Mouse (Mus musculus) neural tube, embryonic 12.5 days (tissue): ENCODE measurements around the gene Cald1. TPM values are rescaled to one million over a fixed set of nuclear protein-coding genes. Genes with fewer than 3 reads are reported as not detected.

Source experiments
- ATAC-seq: fragments of 200-750 bp; cut with Nextera tagmentation; 2 replicates; pipeline ENCODE4 v1.8.0; 2017; ENCODE audit warnings: low read depth, mild to moderate bottlenecking, moderate TSS enrichment, moderate library complexity; ENCODE audit not compliant: low FRiP score
- H3K27ac ChIP-seq: fragments of 300-500 bp; sonication (generic); 2 replicates; pipeline ENCODE4 v1.5.1; 2016
- H3K27me3 ChIP-seq: fragments of 300-500 bp; sonication (generic); replicated peaks from 2 replicates; pipeline ENCODE4 v1.6.1; 2016; ENCODE audit warnings: mild to moderate bottlenecking
- H3K36me3 ChIP-seq: fragments of 300-500 bp; sonication (generic); 2 replicates; pipeline ENCODE4 v1.6.1; 2016; ENCODE audit warnings: mild to moderate bottlenecking
- H3K4me1 ChIP-seq: fragments of 300-500 bp; sonication (generic); 2 replicates; pipeline ENCODE4 v1.6.1; 2016
- H3K4me2 ChIP-seq: fragments of 300-500 bp; sonication (generic); replicated peaks from 2 replicates; pipeline ENCODE4 v1.6.1; 2016; ENCODE audit warnings: mild to moderate bottlenecking
- H3K4me3 ChIP-seq: fragments of 300-500 bp; sonication (generic); 2 replicates; pipeline ENCODE4 v1.5.1; 2016
- H3K9ac ChIP-seq: fragments of 300-500 bp; sonication (generic); 2 replicates; pipeline ENCODE4 v1.6.1; 2016; ENCODE audit warnings: mild to moderate bottlenecking
- H3K9me3 ChIP-seq: fragments of 300-500 bp; sonication (generic); 2 replicates; pipeline ENCODE4 v1.6.1; 2016; ENCODE audit warnings: mild to moderate bottlenecking
- WGBS: fragments of 180-500 bp; shearing (Covaris S2); methylation state at CpG from one replicate; pipeline ENCODE4 v1.1.7; 2016; 5-methylcytosine and 5-hydroxymethylcytosine counted together
- polyA plus RNA-seq: library from polyadenylated mRNA; unstranded; fragments of >200 nt; fragmentation: Nextera tagmentation; extraction: Ambion mirVana; gene quantifications from 2 replicates; pipeline ENCODE4 v1.2.1, GENCODE M21; 2016

Cald1 gene
- polyA plus RNA-seq, 1 experiment from 2014 or later = 90.0 TPM

GRCm38 (mm10) chr6:34620242-34620641, 21.9 kb downstream of the Cald1 start:
- no peak for ATAC-seq
- Histone ChIP-seq H3K4me1 (no peaks in the 10 kb centered on the region), H3K9ac (no peak overlapping the region), H3K4me2 (no peak overlapping the region), H3K27me3 (no peaks in the 10 kb centered on the region), H3K27ac (no peak overlapping the region), H3K4me3 (no peak overlapping the region), H3K36me3 (no peaks in the 10 kb centered on the region), H3K9me3 (no peaks in the 10 kb centered on the region)
- 66% methylated on average over 1 of the region's 1 CpGs for WGBS

GRCm38 (mm10) chr6:34622865-34623264, 24.6 kb downstream of the Cald1 start:
- Histone ChIP-seq H3K4me2 (no peak overlapping the region), H3K36me3 (no peaks in the 10 kb centered on the region), H3K4me3 (no peak overlapping the region), H3K9me3 (no peaks in the 10 kb centered on the region), H3K9ac (no peak overlapping the region), H3K27me3 (no peaks in the 10 kb centered on the region), H3K27ac (no peak overlapping the region), H3K4me1 (no peaks in the 10 kb centered on the region)
- ATAC-seq = no peak
- 85% methylated on average over 6 of the region's 6 CpGs for WGBS

- Histone ChIP-seq H3K4me3 (no peak overlapping the region), H3K9ac (no peak overlapping the region), H3K36me3 (no peaks in the 10 kb centered on the region), H3K4me2 (no peak overlapping the region), H3K27ac (no peak overlapping the region), H3K4me1 (no peaks in the 10 kb centered on the region), H3K27me3 (no peaks in the 10 kb centered on the region), H3K9me3 (no peaks in the 10 kb centered on the region)
- 77% methylated on average over 7 of the region's 7 CpGs for whole genome bisulfite sequencing
- ATAC-seq = no peak
These were observed 25.0 kb downstream of the Cald1 start for GRCm38 (mm10) chr6:34623290-34623689.

- no peaks in the 10 kb centered on the region for H3K9me3 ChIP-seq
- WGBS = 83% methylated on average over 3 of the region's 3 CpGs
- H3K27me3 ChIP-seq = no peaks in the 10 kb centered on the region
- no peak overlapping the region for H3K27ac ChIP-seq
- H3K4me3 ChIP-seq = no peak overlapping the region
- H3K36me3 ChIP-seq = no peaks in the 10 kb centered on the region
- no peak overlapping the region for H3K4me2 ChIP-seq
- no peaks in the 10 kb centered on the region for H3K4me1 ChIP-seq
- ATAC-seq = no peak
- H3K9ac ChIP-seq = no peak overlapping the region
These were observed 26.2 kb downstream of the Cald1 start for GRCm38 (mm10) chr6:34624536-34624935.

GRCm38 (mm10) chr6:34626586-34627245, 28.4 kb downstream of the Cald1 start:
- WGBS = 85% methylated on average over 8 of the region's 8 CpGs
- no peak for ATAC-seq

GRCm38 (mm10) chr6:34628131-34628530, 29.8 kb downstream of the Cald1 start:
- H3K27me3 ChIP-seq = no peaks in the 10 kb centered on the region
- no peaks in the 10 kb centered on the region for H3K9me3 ChIP-seq
- no peak overlapping the region for H3K4me3 ChIP-seq
- no peaks in the 10 kb centered on the region for H3K4me1 ChIP-seq
- H3K27ac ChIP-seq = no peak overlapping the region
- H3K9ac ChIP-seq = no peak overlapping the region
- no peak overlapping the region for H3K4me2 ChIP-seq
- WGBS = 52% methylated on average over 1 of the region's 1 CpGs
- H3K36me3 ChIP-seq = no peaks in the 10 kb centered on the region
- no peak for ATAC-seq

More at GRCm38 (mm10) chr6:34626586-34627245, 28.4 kb downstream of the Cald1 start:
- no peaks in the 10 kb centered on the region for H3K27me3 ChIP-seq
- H3K4me2 ChIP-seq = no peak overlapping the region
- no peak overlapping the region for H3K9ac ChIP-seq
- H3K4me3 ChIP-seq = no peak overlapping the region
- no peaks in the 10 kb centered on the region for H3K4me1 ChIP-seq
- H3K9me3 ChIP-seq = no peaks in the 10 kb centered on the region
- no peaks in the 10 kb centered on the region for H3K36me3 ChIP-seq
- H3K27ac ChIP-seq = no peak overlapping the region

- Histone ChIP-seq H3K9ac (no peak overlapping the region), H3K4me3 (no peak overlapping the region), H3K9me3 (no peaks in the 10 kb centered on the region), H3K27me3 (no peaks in the 10 kb centered on the region), H3K36me3 (no peaks in the 10 kb centered on the region), H3K4me1 (peaks cover 4% of the 10 kb centered on the region; the same call in 1 of the 2 replicates), H3K4me2 (no peak overlapping the region), H3K27ac (no peak overlapping the region)
- no peak for ATAC-seq
- WGBS = 83% methylated on average over 3 of the region's 3 CpGs
These were observed 35.5 kb downstream of the Cald1 start for GRCm38 (mm10) chr6:34633776-34634175.

GRCm38 (mm10) chr6:34637588-34638438, 39.5 kb downstream of the Cald1 start:
- no peaks in the 10 kb centered on the region for H3K27me3 ChIP-seq
- no peak overlapping the region for H3K27ac ChIP-seq
- no peak overlapping the region for H3K4me3 ChIP-seq
- no peak overlapping the region for H3K4me2 ChIP-seq
- H3K9me3 ChIP-seq = no peaks in the 10 kb centered on the region
- H3K9ac ChIP-seq = no peak overlapping the region
- no peak for ATAC-seq
- WGBS = 59% methylated on average over 10 of the region's 10 CpGs
- peaks cover 4% of the 10 kb centered on the region; the same call in 1 of the 2 replicates for H3K4me1 ChIP-seq
- no peaks in the 10 kb centered on the region for H3K36me3 ChIP-seq

GRCm38 (mm10) chr6:34638667-34639066, 40.4 kb downstream of the Cald1 start:
- no peak overlapping the region for H3K4me3 ChIP-seq
- no peak overlapping the region for H3K9ac ChIP-seq
- H3K27me3 ChIP-seq = no peaks in the 10 kb centered on the region
- no peaks in the 10 kb centered on the region for H3K9me3 ChIP-seq
- no peak for ATAC-seq
- 47% methylated on average over 2 of the region's 2 CpGs for WGBS
- H3K4me2 ChIP-seq = no peak overlapping the region
- H3K4me1 ChIP-seq = peaks cover 4% of the 10 kb centered on the region; the same call in 1 of the 2 replicates
- H3K36me3 ChIP-seq = no peaks in the 10 kb centered on the region
- H3K27ac ChIP-seq = no peak overlapping the region

- WGBS = 75% methylated on average over 9 of the region's 9 CpGs
- Histone ChIP-seq H3K9ac (no peak overlapping the region), H3K4me3 (no peak overlapping the region), H3K4me1 (peaks cover 4% of the 10 kb centered on the region; the same call in 1 of the 2 replicates), H3K27ac (no peak overlapping the region), H3K36me3 (no peaks in the 10 kb centered on the region), H3K4me2 (no peak overlapping the region), H3K9me3 (no peaks in the 10 kb centered on the region), H3K27me3 (no peaks in the 10 kb centered on the region)
- ATAC-seq = no peak
These were observed 41.9 kb downstream of the Cald1 start for GRCm38 (mm10) chr6:34640226-34640625.

GRCm38 (mm10) chr6:34641081-34641480, 42.8 kb downstream of the Cald1 start:
- no peak overlapping the region for H3K9ac ChIP-seq

GRCm38 (mm10) chr6:34642075-34642547, 43.8 kb downstream of the Cald1 start:
- no peak overlapping the region for H3K27ac ChIP-seq
- 85% methylated on average over 5 of the region's 5 CpGs for WGBS
- ATAC-seq = no peak
- no peak overlapping the region for H3K4me2 ChIP-seq
- H3K9me3 ChIP-seq = no peaks in the 10 kb centered on the region
- H3K27me3 ChIP-seq = no peaks in the 10 kb centered on the region
- H3K36me3 ChIP-seq = no peaks in the 10 kb centered on the region
- H3K9ac ChIP-seq = no peak overlapping the region
- peaks cover 4% of the 10 kb centered on the region; the same call in 1 of the 2 replicates for H3K4me1 ChIP-seq
- no peak overlapping the region for H3K4me3 ChIP-seq

More at GRCm38 (mm10) chr6:34641081-34641480, 42.8 kb downstream of the Cald1 start:
- Histone ChIP-seq H3K36me3 (no peaks in the 10 kb centered on the region), H3K4me2 (no peak overlapping the region), H3K4me1 (peaks cover 4% of the 10 kb centered on the region; the same call in 1 of the 2 replicates), H3K27me3 (no peaks in the 10 kb centered on the region), H3K27ac (no peak overlapping the region), H3K4me3 (no peak overlapping the region), H3K9me3 (no peaks in the 10 kb centered on the region)
- ATAC-seq = no peak
